Mouse (Mus musculus) spleen, adult 2 months (tissue): ENCODE results near the gene Chordc1.

Source experiments
- CTCF ChIP-seq: fragments of 200-500 bp; IDR thresholded peaks from 2 replicates; pipeline ENCODE4 v1.5.1; 2011; ENCODE audit warnings: mild to moderate bottlenecking, inconsistent platforms; ENCODE audit not compliant: insufficient read depth, insufficient read length, insufficient replicate concordance; ENCODE audit errors: extremely low read depth
- POLR2A ChIP-seq: fragments of 200-500 bp; IDR thresholded peaks from 2 replicates; pipeline ENCODE4 v1.6.1; 2011; ENCODE audit warnings: low read depth, low read length, inconsistent platforms

DNA sequence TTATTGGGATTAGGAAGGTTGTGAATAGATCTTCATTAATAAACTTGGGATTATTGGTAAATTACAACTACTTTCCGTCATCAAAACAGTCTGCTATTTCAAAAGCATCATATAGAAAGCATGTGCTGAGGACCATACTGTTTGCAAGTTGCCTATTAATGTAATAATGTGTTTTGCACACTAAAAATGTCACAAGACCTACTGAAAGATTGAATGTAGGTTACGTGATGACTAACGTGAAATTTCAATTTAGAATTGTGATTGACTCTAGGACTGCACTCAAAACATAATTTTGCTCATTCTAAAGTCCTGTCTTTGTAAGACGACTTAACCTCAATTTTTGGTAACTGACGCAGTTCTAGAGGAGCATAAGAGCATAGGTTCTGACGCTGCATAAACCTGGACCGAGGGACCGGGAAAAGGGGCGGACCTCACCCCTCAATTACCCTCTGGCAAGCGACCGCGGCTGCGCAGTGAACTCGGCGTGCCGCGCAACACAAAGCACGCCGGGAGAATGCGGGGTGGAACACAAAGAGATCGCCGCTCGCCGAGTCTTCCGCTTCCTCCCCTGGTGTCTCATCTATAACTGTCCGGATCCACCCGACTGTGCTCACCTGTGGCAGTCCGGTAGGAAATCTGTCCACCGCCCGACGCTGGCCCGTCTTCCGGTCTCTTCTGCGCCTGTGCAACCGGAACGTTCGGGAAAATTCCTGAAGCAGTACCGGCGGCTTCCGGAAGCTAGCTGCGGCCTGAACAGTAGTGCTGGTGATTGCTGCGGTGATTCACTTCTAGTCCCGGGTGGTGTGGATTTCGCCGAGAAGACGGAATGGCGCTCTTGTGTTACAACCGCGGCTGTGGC is at the start of gene Chordc1:
- TF ChIP-seq CTCF (no peak), POLR2A (peak; percentile 46)
